Mouse (Mus musculus): ENCODE results near the gene Zfp341. TPM values are rescaled to one million over a fixed set of nuclear protein-coding genes. Genes with fewer than 3 reads are reported as not detected.

The Zfp341 gene
- total and polyA plus RNA-seq, 3 experiments: 0.93 to 11.1 (median 5.4) TPM

- Histone ChIP-seq H3K4me1 (ENCODE audit: insufficient read depth, low read depth, low read length) (peaks cover 40% of the 10 kb centered on the region), H3K4me3 (ENCODE audit: low read depth, low read length) (no peak overlapping the region; the same call in 1 of the 2 replicates), H3K9me3 (replicated peaks) (no peaks in the 10 kb centered on the region), H3K27me3 (ENCODE audit: insufficient read depth, low read length) (no peaks in the 10 kb centered on the region; the same call in 1 of the 2 replicates), H3K36me3 (replicated peaks) (peaks cover 24% of the 10 kb centered on the region)
- DNase-seq (ENCODE audit: low spot score) (peak; percentile 60), ATAC-seq (ENCODE audit: extremely low read depth, insufficient number of reproducible peaks, low FRiP score, poor library complexity, severe bottlenecking) (peak; percentile 86)
- TF ChIP-seq CTCF (IDR thresholded peaks at IDR 0.05; ENCODE audit: low read depth, low read length) (no peak), TAL1 (conservative IDR thresholded peaks at IDR 0.05; ENCODE audit: low read depth, low read length) (peak; percentile 34; the same call in 1 of the 2 replicates), GATA1 (IDR thresholded peaks at IDR 0.05; ENCODE audit: borderline replicate concordance, low read length) (no peak)
Observed at GRCm38 (mm10) chr2:154583906-154584872, 28.9 kb upstream of the Zfp341 start.

GRCm38 (mm10) chr2:154584931-154585601 is 28.0 kb upstream of the Zfp341 start:
- DNase-seq (ENCODE audit: low spot score) (no peak), ATAC-seq (ENCODE audit: extremely low read depth, insufficient number of reproducible peaks, low FRiP score, poor library complexity, severe bottlenecking) (no peak)
- peaks cover 28% of the 10 kb centered on the region for H3K36me3 ChIP-seq (replicated peaks)
- no peaks in the 10 kb centered on the region for H3K9me3 ChIP-seq (replicated peaks)
- H3K4me3 ChIP-seq (ENCODE audit: low read depth, low read length): no peak overlapping the region
- TF ChIP-seq CTCF (IDR thresholded peaks at IDR 0.05; ENCODE audit: low read depth, low read length) (no peak), GATA1 (IDR thresholded peaks at IDR 0.05; ENCODE audit: borderline replicate concordance, low read length) (no peak), TAL1 (conservative IDR thresholded peaks at IDR 0.05; ENCODE audit: low read depth, low read length) (no peak), POLR2AphosphoS5 (IDR thresholded peaks at IDR 0.05; ENCODE audit: insufficient replicate concordance, low read depth, low read length) (no peak), GATA2 (IDR thresholded peaks at IDR 0.05; ENCODE audit: borderline replicate concordance, low read depth, low read length) (no peak)
- H3K27me3 ChIP-seq (ENCODE audit: insufficient read depth, low read length): no peaks in the 10 kb centered on the region; the same call in 1 of the 2 replicates
- H3K4me1 ChIP-seq (ENCODE audit: insufficient read depth, low read depth, low read length): peaks cover 38% of the 10 kb centered on the region

GRCm38 (mm10) chr2:154586405-154586804 is 26.7 kb upstream of the Zfp341 start:
- H3K27me3 ChIP-seq (ENCODE audit: insufficient read depth, low read length): no peaks in the 10 kb centered on the region
- DNase-seq (ENCODE audit: low spot score): no peak
- peaks cover 36% of the 10 kb centered on the region for H3K4me1 ChIP-seq (ENCODE audit: insufficient read depth, low read depth, low read length)
- no peak overlapping the region for H3K4me3 ChIP-seq (ENCODE audit: low read depth, low read length)
- no peaks in the 10 kb centered on the region for H3K9me3 ChIP-seq (replicated peaks)
- TF ChIP-seq GATA1 (IDR thresholded peaks at IDR 0.05; ENCODE audit: borderline replicate concordance, low read length): no peak
- no peak for TF ChIP-seq POLR2AphosphoS5 (IDR thresholded peaks at IDR 0.05; ENCODE audit: insufficient replicate concordance, low read depth, low read length)
- TF ChIP-seq TAL1 (conservative IDR thresholded peaks at IDR 0.05; ENCODE audit: low read depth, low read length): no peak
- peak; percentile 54 for TF ChIP-seq CTCF (IDR thresholded peaks at IDR 0.05; ENCODE audit: low read depth, low read length)
- no peak for TF ChIP-seq GATA2 (IDR thresholded peaks at IDR 0.05; ENCODE audit: borderline replicate concordance, low read depth, low read length)
- H3K36me3 ChIP-seq (replicated peaks): peaks cover 32% of the 10 kb centered on the region
- ATAC-seq (ENCODE audit: extremely low read depth, insufficient number of reproducible peaks, low FRiP score, poor library complexity, severe bottlenecking): no peak

GRCm38 (mm10) chr2:154589051-154589450 is 24.0 kb upstream of the Zfp341 start:
- ATAC-seq (ENCODE audit: extremely low read depth, insufficient number of reproducible peaks, low FRiP score, poor library complexity, severe bottlenecking) (no peak), DNase-seq (ENCODE audit: low spot score) (no peak)
- peaks cover 56% of the 10 kb centered on the region for H3K36me3 ChIP-seq (replicated peaks)
- TF ChIP-seq POLR2AphosphoS5 (IDR thresholded peaks at IDR 0.05; ENCODE audit: insufficient replicate concordance, low read depth, low read length) (no peak), GATA1 (IDR thresholded peaks at IDR 0.05; ENCODE audit: borderline replicate concordance, low read length) (no peak), TAL1 (conservative IDR thresholded peaks at IDR 0.05; ENCODE audit: low read depth, low read length) (no peak), CTCF (IDR thresholded peaks at IDR 0.05; ENCODE audit: low read depth, low read length) (no peak), GATA2 (IDR thresholded peaks at IDR 0.05; ENCODE audit: borderline replicate concordance, low read depth, low read length) (no peak)
- H3K4me3 ChIP-seq (ENCODE audit: low read depth, low read length): no peak overlapping the region
- no peaks in the 10 kb centered on the region for H3K9me3 ChIP-seq (replicated peaks)
- H3K27me3 ChIP-seq (ENCODE audit: insufficient read depth, low read length): no peaks in the 10 kb centered on the region
- peaks cover 15% of the 10 kb centered on the region for H3K4me1 ChIP-seq (ENCODE audit: insufficient read depth, low read depth, low read length)

- H3K36me3 ChIP-seq (replicated peaks): peaks cover 73% of the 10 kb centered on the region
- no peak overlapping the region for H3K4me3 ChIP-seq (ENCODE audit: low read depth, low read length)
- TF ChIP-seq GATA2 (IDR thresholded peaks at IDR 0.05; ENCODE audit: borderline replicate concordance, low read depth, low read length) (no peak), POLR2AphosphoS5 (IDR thresholded peaks at IDR 0.05; ENCODE audit: insufficient replicate concordance, low read depth, low read length) (no peak), CTCF (IDR thresholded peaks at IDR 0.05; ENCODE audit: low read depth, low read length) (no peak), GATA1 (IDR thresholded peaks at IDR 0.05; ENCODE audit: borderline replicate concordance, low read length) (no peak), TAL1 (conservative IDR thresholded peaks at IDR 0.05; ENCODE audit: low read depth, low read length) (no peak)
- no peaks in the 10 kb centered on the region for H3K9me3 ChIP-seq (replicated peaks)
- DNase-seq (ENCODE audit: low spot score) (no peak), ATAC-seq (ENCODE audit: extremely low read depth, insufficient number of reproducible peaks, low FRiP score, poor library complexity, severe bottlenecking) (no peak)
- 0 out of 2 replicates have a peak, but pooled peaks cover 4% of the 10 kb centered on the region for H3K4me1 ChIP-seq (ENCODE audit: insufficient read depth, low read depth, low read length)
- no peaks in the 10 kb centered on the region for H3K27me3 ChIP-seq (ENCODE audit: insufficient read depth, low read length)
Observed at GRCm38 (mm10) chr2:154591239-154591638, 21.9 kb upstream of the Zfp341 start.

- no peak for ATAC-seq (ENCODE audit: extremely low read depth, insufficient number of reproducible peaks, low FRiP score, poor library complexity, severe bottlenecking)
- no peak overlapping the region for H3K4me3 ChIP-seq (ENCODE audit: low read depth, low read length)
- H3K4me1 ChIP-seq (ENCODE audit: insufficient read depth, low read depth, low read length): no peaks in the 10 kb centered on the region
- DNase-seq (ENCODE audit: low spot score): no peak
- TF ChIP-seq CTCF (IDR thresholded peaks at IDR 0.05; ENCODE audit: low read depth, low read length): peak; percentile 58
- TF ChIP-seq GATA1 (IDR thresholded peaks at IDR 0.05; ENCODE audit: borderline replicate concordance, low read length): no peak
- H3K27me3 ChIP-seq (ENCODE audit: insufficient read depth, low read length): no peaks in the 10 kb centered on the region
- H3K36me3 ChIP-seq (replicated peaks): peaks cover 69% of the 10 kb centered on the region
- no peaks in the 10 kb centered on the region for H3K9me3 ChIP-seq (replicated peaks)
Observed at GRCm38 (mm10) chr2:154593025-154593424, 20.1 kb upstream of the Zfp341 start.

Measured in G1E (cell line).